ENCODE assay signal across 24 mouse cellular contexts in the genomic region with DNA sequence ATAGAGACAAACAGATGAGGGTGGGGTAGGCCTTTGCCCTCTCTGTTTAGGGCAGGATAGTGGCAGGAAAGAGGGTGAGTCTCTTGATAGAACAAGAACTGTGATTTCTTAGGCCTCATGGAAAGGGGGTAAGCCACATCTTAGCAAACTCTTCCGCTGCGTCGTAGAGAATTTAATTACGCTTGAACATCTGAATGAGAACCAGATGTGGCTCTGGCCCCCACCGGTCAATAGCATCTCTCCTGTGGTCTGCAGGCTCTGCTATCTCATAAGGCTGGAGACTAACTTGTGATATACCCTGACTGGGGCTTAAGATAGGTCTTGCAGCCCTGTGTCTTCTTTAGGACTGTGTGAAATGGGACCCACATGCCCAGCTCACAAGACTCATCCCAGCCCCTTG. TPM values are rescaled to one million over a fixed set of nuclear protein-coding genes. Genes with fewer than 3 reads are reported as not detected.
"Had no signal": no experiment of that assay in that cellular context is flagged by ENCODE, and none has a peak within 500 bp of the region (broad histone marks: within the 10 kb centered on the region; RNA-seq: fewer than 3 reads in every experiment).

No protein-coding gene starts in this region.

- H3K9ac ChIP-seq: limb, embryonic 13.5 days; liver, embryonic 15.5 days; midbrain, embryonic 15.5 days; neural tube, embryonic 12.5 days; stomach, embryonic 15.5 days had no signal

- H3K4me2 ChIP-seq: limb, embryonic 13.5 days; liver, embryonic 11.5 days; liver, embryonic 15.5 days; midbrain, embryonic 11.5 days; midbrain, embryonic 15.5 days; neural tube, embryonic 12.5 days; stomach, embryonic 15.5 days had no signal

- DNase-seq: kidney, adult 18-20 months; kidney, postnatal 10 days; kidney, postnatal 4 days; lung, adult 2 months; lung, postnatal 4 days; right cerebral cortex, postnatal 4 days; spleen, adult 18-20 months; thymus, adult 2 months; thymus, postnatal 25 days had no signal

- H3K27me3 ChIP-seq: midbrain, embryonic 15.5 days; stomach, embryonic 15.5 days had no signal

- ATAC-seq: lung, postnatal 0 days; midbrain, embryonic 15.5 days had no signal

- H3K9me3 ChIP-seq: limb, embryonic 13.5 days; liver, embryonic 15.5 days; midbrain, embryonic 15.5 days; neural tube, embryonic 12.5 days; stomach, embryonic 15.5 days had no signal

- H3K36me3 ChIP-seq: limb, embryonic 13.5 days; liver, embryonic 15.5 days; midbrain, embryonic 15.5 days; neural tube, embryonic 12.5 days; stomach, embryonic 15.5 days had no signal

- H3K4me3 ChIP-seq: layer of hippocampus, adult 2 months; limb, embryonic 13.5 days; liver, embryonic 15.5 days; midbrain, embryonic 15.5 days; neural tube, embryonic 12.5 days; stomach, embryonic 15.5 days had no signal

- H3K27ac ChIP-seq: layer of hippocampus, adult 2 months; limb, embryonic 13.5 days; liver, embryonic 15.5 days; midbrain, embryonic 15.5 days; neural tube, embryonic 12.5 days; stomach, embryonic 15.5 days had no signal

RNA-seq across cellular contexts. Expression of a gene that starts 33.7 kb away (rescaled TPM):
- total RNA-seq: layer of hippocampus, adult 2 months; layer of hippocampus, postnatal 10 days; megakaryocyte, adult 5-6 weeks; monocyte, adult 5-6 weeks; neutrophil, adult 5-6 weeks had no signal
- polyA plus RNA-seq: kidney, embryonic 14.5 days; liver, embryonic 11.5 days; liver, embryonic 15.5 days; lung, adult 2 months; lung, postnatal 0 days; midbrain, embryonic 11.5 days; midbrain, embryonic 15.5 days; neural tube, embryonic 12.5 days; stomach, embryonic 15.5 days; thymus, adult 2 months; urinary bladder, adult 2 months had no signal
